Mouse (Mus musculus) liver, embryonic 12.5 days (tissue): Measurements from ENCODE around the gene Prkar1a. TPM values are rescaled to one million over a fixed set of nuclear protein-coding genes. Genes with fewer than 3 reads are reported as not detected.

Experiments
- ATAC-seq: fragments of 200-750 bp; cut with Nextera tagmentation; 2 replicates; pipeline ENCODE4 v1.8.0; 2017; ENCODE audit warnings: moderate number of reproducible peaks, mild to moderate bottlenecking, moderate library complexity
- H3K27ac ChIP-seq: fragments of 300-500 bp; sonication (generic); 2 replicates; pipeline ENCODE4 v1.5.1; 2016; ENCODE audit warnings: mild to moderate bottlenecking
- H3K27me3 ChIP-seq: fragments of 300-500 bp; sonication (generic); replicated peaks from 2 replicates; pipeline ENCODE4 v1.6.1; 2016; ENCODE audit warnings: mild to moderate bottlenecking, moderate library complexity
- H3K36me3 ChIP-seq: fragments of 300-500 bp; sonication (generic); 2 replicates; pipeline ENCODE4 v1.6.1; 2016; ENCODE audit warnings: mild to moderate bottlenecking, moderate library complexity
- H3K4me1 ChIP-seq: fragments of 300-500 bp; sonication (generic); 2 replicates; pipeline ENCODE4 v1.6.1; 2016
- H3K4me2 ChIP-seq: fragments of 300-500 bp; sonication (generic); 2 replicates; pipeline ENCODE4 v1.6.1; 2016; ENCODE audit warnings: mild to moderate bottlenecking, moderate library complexity
- H3K4me3 ChIP-seq: fragments of 300-500 bp; sonication (generic); 2 replicates; pipeline ENCODE4 v1.5.1; 2016; ENCODE audit warnings: mild to moderate bottlenecking, moderate library complexity
- H3K9ac ChIP-seq: fragments of 300-500 bp; sonication (generic); 2 replicates; pipeline ENCODE4 v1.6.1; 2016; ENCODE audit warnings: mild to moderate bottlenecking, moderate library complexity
- H3K9me3 ChIP-seq: fragments of 300-500 bp; sonication (generic); replicated peaks from 2 replicates; pipeline ENCODE4 v1.6.1; 2016; ENCODE audit warnings: mild to moderate bottlenecking, moderate library complexity
- WGBS: fragments of 180-500 bp; shearing (Covaris S2); methylation state at CpG from one replicate; pipeline ENCODE4 v1.1.7; 2016; ENCODE audit not compliant: insufficient replicate concordance; 5-methylcytosine and 5-hydroxymethylcytosine counted together
- polyA plus RNA-seq: library from polyadenylated mRNA; unstranded; fragments of >200 nt; fragmentation: Nextera tagmentation; extraction: Ambion mirVana; gene quantifications from 2 replicates; pipeline ENCODE4 v1.2.1, GENCODE M21; 2016

Gene Prkar1a
- polyA plus RNA-seq, 1 experiment from 2014 or later = 165 TPM

- Histone ChIP-seq H3K9me3 (no peaks in the 10 kb centered on the region), H3K4me2 (no peak overlapping the region)
- 55% methylated on average over 12 of the region's 12 CpGs for WGBS
Observed at GRCm38 (mm10) chr11:109678291-109678690, 29.1 kb downstream of the Prkar1a start.

GRCm38 (mm10) chr11:109680934-109681333 lies 31.7 kb downstream of the Prkar1a start:
- WGBS = 50% methylated on average over 9 of the region's 9 CpGs
- no peak overlapping the region for H3K4me2 ChIP-seq

More at GRCm38 (mm10) chr11:109678291-109678690, 29.1 kb downstream of the Prkar1a start:
- Histone ChIP-seq H3K4me3 (no peak overlapping the region), H3K9ac (no peak overlapping the region), H3K27ac (no peak overlapping the region), H3K36me3 (no peaks in the 10 kb centered on the region), H3K27me3 (no peaks in the 10 kb centered on the region), H3K4me1 (no peaks in the 10 kb centered on the region)
- no peak for ATAC-seq

GRCm38 (mm10) chr11:109681556-109681955 lies 32.4 kb downstream of the Prkar1a start:
- ATAC-seq = no peak
- Histone ChIP-seq H3K36me3 (no peaks in the 10 kb centered on the region), H3K27me3 (no peaks in the 10 kb centered on the region), H3K9me3 (no peaks in the 10 kb centered on the region), H3K27ac (no peak overlapping the region), H3K4me2 (no peak overlapping the region), H3K9ac (no peak overlapping the region), H3K4me1 (no peaks in the 10 kb centered on the region), H3K4me3 (no peak overlapping the region)
- WGBS = 61% methylated on average over 3 of the region's 3 CpGs

More at GRCm38 (mm10) chr11:109680934-109681333, 31.7 kb downstream of the Prkar1a start:
- Histone ChIP-seq H3K4me3 (no peak overlapping the region), H3K36me3 (no peaks in the 10 kb centered on the region), H3K9ac (no peak overlapping the region), H3K27me3 (no peaks in the 10 kb centered on the region), H3K27ac (no peak overlapping the region), H3K9me3 (no peaks in the 10 kb centered on the region), H3K4me1 (no peaks in the 10 kb centered on the region)
- no peak for ATAC-seq

- Histone ChIP-seq H3K9me3 (no peaks in the 10 kb centered on the region), H3K4me3 (no peak overlapping the region), H3K27ac (no peak overlapping the region), H3K4me2 (no peak overlapping the region), H3K4me1 (no peaks in the 10 kb centered on the region), H3K36me3 (no peaks in the 10 kb centered on the region), H3K9ac (no peak overlapping the region), H3K27me3 (no peaks in the 10 kb centered on the region)
- no peak for ATAC-seq
- WGBS = 78% methylated on average over 6 of the region's 6 CpGs
Observed at GRCm38 (mm10) chr11:109682221-109682620, 33.0 kb downstream of the Prkar1a start.

GRCm38 (mm10) chr11:109689539-109689938 lies 40.3 kb downstream of the Prkar1a start:
- no peaks in the 10 kb centered on the region for H3K36me3 ChIP-seq
- 68% methylated on average over 4 of the region's 4 CpGs for WGBS
- no peak overlapping the region for H3K27ac ChIP-seq
- no peak for ATAC-seq
- H3K4me3 ChIP-seq = no peak overlapping the region
- H3K4me1 ChIP-seq = no peaks in the 10 kb centered on the region
- no peak overlapping the region for H3K9ac ChIP-seq
- H3K27me3 ChIP-seq = no peaks in the 10 kb centered on the region
- no peak overlapping the region for H3K4me2 ChIP-seq
- H3K9me3 ChIP-seq = no peaks in the 10 kb centered on the region

- WGBS = 36% methylated on average over 3 of the region's 3 CpGs
- no peak overlapping the region for H3K4me3 ChIP-seq
- no peaks in the 10 kb centered on the region for H3K36me3 ChIP-seq
- no peak overlapping the region for H3K4me2 ChIP-seq
- H3K27ac ChIP-seq = no peak overlapping the region
- no peaks in the 10 kb centered on the region for H3K9me3 ChIP-seq
- H3K9ac ChIP-seq = no peak overlapping the region
- ATAC-seq = no peak
- no peaks in the 10 kb centered on the region for H3K27me3 ChIP-seq
- no peaks in the 10 kb centered on the region for H3K4me1 ChIP-seq
Observed at GRCm38 (mm10) chr11:109692737-109693136, 43.5 kb downstream of the Prkar1a start.

- no peaks in the 10 kb centered on the region for H3K27me3 ChIP-seq
- 0 out of 2 replicates have a peak, but pooled peaks cover 3% of the 10 kb centered on the region for H3K36me3 ChIP-seq
- H3K9ac ChIP-seq = no peak overlapping the region
- no peak overlapping the region for H3K27ac ChIP-seq
- H3K4me1 ChIP-seq = no peaks in the 10 kb centered on the region
- no peaks in the 10 kb centered on the region for H3K9me3 ChIP-seq
- no peak overlapping the region for H3K4me3 ChIP-seq
- no peak overlapping the region for H3K4me2 ChIP-seq
- WGBS = 65% methylated on average over 4 of the region's 4 CpGs
- ATAC-seq = no peak
Observed at GRCm38 (mm10) chr11:109696519-109696918, 47.3 kb downstream of the Prkar1a start.

- Histone ChIP-seq H3K9ac (no peak overlapping the region), H3K9me3 (no peaks in the 10 kb centered on the region), H3K4me1 (0 out of 2 replicates have a peak, but pooled peaks cover 4% of the 10 kb centered on the region), H3K27ac (no peak overlapping the region), H3K4me2 (no peak overlapping the region), H3K4me3 (no peak overlapping the region), H3K36me3 (0 out of 2 replicates have a peak, but pooled peaks cover 3% of the 10 kb centered on the region), H3K27me3 (no peaks in the 10 kb centered on the region)
- WGBS = 57% methylated on average over 5 of the region's 5 CpGs
- peak; percentile 55 for ATAC-seq
Observed at GRCm38 (mm10) chr11:109697089-109697643, 48.0 kb downstream of the Prkar1a start.

GRCm38 (mm10) chr11:109698740-109699139 lies 49.5 kb downstream of the Prkar1a start:
- no peak for ATAC-seq
- Histone ChIP-seq H3K4me3 (no peak overlapping the region), H3K27me3 (no peaks in the 10 kb centered on the region), H3K9me3 (no peaks in the 10 kb centered on the region), H3K27ac (no peak overlapping the region), H3K4me1 (0 out of 2 replicates have a peak, but pooled peaks cover 4% of the 10 kb centered on the region), H3K9ac (no peak overlapping the region), H3K36me3 (0 out of 2 replicates have a peak, but pooled peaks cover 3% of the 10 kb centered on the region), H3K4me2 (no peak overlapping the region)
- 77% methylated on average over 10 of the region's 10 CpGs for WGBS

- Histone ChIP-seq H3K9ac (no peak overlapping the region), H3K4me3 (no peak overlapping the region), H3K27me3 (no peaks in the 10 kb centered on the region), H3K9me3 (no peaks in the 10 kb centered on the region), H3K4me2 (no peak overlapping the region), H3K27ac (no peak overlapping the region), H3K4me1 (0 out of 2 replicates have a peak, but pooled peaks cover 4% of the 10 kb centered on the region), H3K36me3 (0 out of 2 replicates have a peak, but pooled peaks cover 3% of the 10 kb centered on the region)
- ATAC-seq = no peak
- WGBS = 37% methylated on average over 2 of the region's 2 CpGs
Observed at GRCm38 (mm10) chr11:109699784-109700183, 50.6 kb downstream of the Prkar1a start.

- no peak overlapping the region for H3K27ac ChIP-seq
- no peaks in the 10 kb centered on the region for H3K9me3 ChIP-seq
- 0 out of 2 replicates have a peak, but pooled peaks cover 3% of the 10 kb centered on the region for H3K36me3 ChIP-seq
- no peak overlapping the region for H3K9ac ChIP-seq
- H3K4me2 ChIP-seq = no peak overlapping the region
- H3K27me3 ChIP-seq = no peaks in the 10 kb centered on the region
- 65% methylated on average over 6 of the region's 6 CpGs for WGBS
- ATAC-seq = no peak
- no peak overlapping the region for H3K4me3 ChIP-seq
- 0 out of 2 replicates have a peak, but pooled peaks cover 4% of the 10 kb centered on the region for H3K4me1 ChIP-seq
Observed at GRCm38 (mm10) chr11:109700761-109701160, 51.6 kb downstream of the Prkar1a start.

GRCm38 (mm10) chr11:109702031-109702815 lies 53.0 kb downstream of the Prkar1a start:
- Histone ChIP-seq H3K36me3 (0 out of 2 replicates have a peak, but pooled peaks cover 3% of the 10 kb centered on the region), H3K4me1 (0 out of 2 replicates have a peak, but pooled peaks cover 4% of the 10 kb centered on the region), H3K4me2 (no peak overlapping the region), H3K9ac (no peak overlapping the region), H3K27ac (peak overlapping the region; percentile 23; the same call in 1 of the 2 replicates), H3K4me3 (no peak overlapping the region), H3K9me3 (no peaks in the 10 kb centered on the region), H3K27me3 (no peaks in the 10 kb centered on the region)
- WGBS = 60% methylated on average over 10 of the region's 10 CpGs
- ATAC-seq = no peak
